Mouse (Mus musculus): Measurements from ENCODE around the gene Tbl1xr1. TPM values are rescaled to one million over a fixed set of nuclear protein-coding genes. Genes with fewer than 3 reads are reported as not detected.
A peak's percentile ranks its signal among the peaks of the same experiment; 100 is the strongest.

The Tbl1xr1 gene
- 10 to 100 TPM; 49.8 to 65.4 TPM for total RNA-seq (2021)
- long read RNA-seq, experiment 1, full-length matches to known transcripts: 8 of 15 reads
- long read RNA-seq, experiment 1, partial matches to known transcripts: 0 of 15 reads
- long read RNA-seq, experiment 1, other reads (novel, unspliced or antisense): 7 of 15 reads
- long read RNA-seq, experiment 2, full-length matches to known transcripts: 7 of 11 reads
- long read RNA-seq, experiment 2, partial matches to known transcripts: 0 of 11 reads
- long read RNA-seq, experiment 2, other reads (novel, unspliced or antisense): 4 of 11 reads

DNA sequence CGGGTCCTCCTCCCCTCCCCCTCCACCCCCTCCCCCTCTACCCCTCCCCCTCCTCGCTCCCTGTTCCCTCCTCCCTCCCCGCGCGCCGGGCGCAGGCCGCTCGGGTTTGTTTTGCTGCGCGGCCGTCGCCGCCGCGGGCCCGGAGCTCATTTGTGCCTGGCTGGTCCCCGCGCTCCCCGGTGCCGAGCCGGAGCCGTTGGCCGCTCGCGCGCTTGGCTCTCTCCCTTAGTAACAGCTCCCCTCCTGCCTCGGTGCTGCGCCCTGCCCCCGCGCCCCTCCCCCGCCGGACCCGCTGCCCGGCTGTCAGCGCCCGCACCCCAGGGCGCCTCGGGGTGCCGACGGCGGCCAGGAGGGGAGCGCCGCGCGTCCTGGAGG, at the start of gene Tbl1xr1:
Tbl1xr1 (plus strand) TSS at position 92 of the 375 bp plus-strand sequence.
- intact Hi-C loops (cut with DNase I; ENCODE audit: low total_unique reads): loop anchor here (1.0 kb wide), 1 partner anchor 140 kb away; no protein-coding TSS in a partner anchor
- peak; percentile 97 for DNase-seq

DNA sequence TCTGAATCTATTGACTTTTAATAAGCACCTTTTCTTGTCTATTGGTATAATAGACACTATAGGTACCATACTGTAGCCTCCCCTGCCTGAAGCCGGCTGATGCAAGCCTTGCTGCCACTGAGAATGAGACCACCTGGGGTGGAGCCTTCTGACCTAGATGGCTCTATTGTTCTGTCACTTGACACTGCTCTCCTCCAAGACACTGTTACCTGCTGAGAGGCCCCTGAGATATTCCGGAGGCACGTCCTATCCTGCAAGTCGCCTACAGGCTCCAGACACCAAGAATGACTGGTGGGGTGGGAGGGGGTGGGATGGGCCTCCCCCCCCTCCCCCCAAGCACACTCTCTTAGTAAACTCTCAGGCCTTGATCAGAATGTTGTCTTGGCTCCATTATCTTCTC, 38.4 kb upstream of the Tbl1xr1 start:
- intact Hi-C loops (cut with DNase I; ENCODE audit: low total_unique reads): no loop called here
- no peak for DNase-seq

DNA sequence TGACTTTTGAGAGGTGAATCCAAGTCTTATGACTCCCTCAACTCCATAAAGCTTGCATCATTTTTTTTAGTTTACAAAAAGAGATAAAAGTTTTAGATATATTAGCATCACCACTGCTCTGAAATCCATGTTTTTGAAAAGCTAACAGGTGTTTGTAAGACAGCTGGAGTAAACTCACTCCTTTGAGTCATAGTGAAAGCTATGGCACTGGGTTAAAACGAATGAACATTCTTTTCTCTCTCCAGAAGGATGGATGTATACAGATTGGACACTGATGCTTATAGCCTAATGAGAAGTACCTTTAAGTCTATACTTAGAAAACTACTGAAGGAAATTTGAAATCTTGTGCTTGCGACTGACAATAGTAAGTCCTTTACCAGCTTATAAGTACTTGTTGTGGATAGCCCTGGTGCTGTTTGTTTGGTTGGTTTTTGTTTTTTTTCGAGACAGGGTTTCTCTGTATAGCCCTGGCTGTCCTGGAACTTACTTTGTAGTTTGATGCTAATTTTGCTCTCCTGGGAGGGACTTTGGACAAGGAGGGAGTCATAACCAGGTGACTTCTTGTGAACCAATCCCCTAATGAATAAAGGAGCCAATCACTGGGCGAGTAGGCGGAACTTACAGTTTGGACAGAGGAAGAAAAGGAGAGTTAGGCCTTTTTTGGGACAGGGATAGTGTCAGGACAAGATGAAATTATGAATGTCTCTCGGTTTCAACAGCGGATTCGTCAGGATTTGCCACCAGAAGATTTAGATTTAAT, 37.2 kb upstream of the Tbl1xr1 start:
- no peak for DNase-seq
- intact Hi-C loops (cut with DNase I; ENCODE audit: low total_unique reads): no loop called here

DNA sequence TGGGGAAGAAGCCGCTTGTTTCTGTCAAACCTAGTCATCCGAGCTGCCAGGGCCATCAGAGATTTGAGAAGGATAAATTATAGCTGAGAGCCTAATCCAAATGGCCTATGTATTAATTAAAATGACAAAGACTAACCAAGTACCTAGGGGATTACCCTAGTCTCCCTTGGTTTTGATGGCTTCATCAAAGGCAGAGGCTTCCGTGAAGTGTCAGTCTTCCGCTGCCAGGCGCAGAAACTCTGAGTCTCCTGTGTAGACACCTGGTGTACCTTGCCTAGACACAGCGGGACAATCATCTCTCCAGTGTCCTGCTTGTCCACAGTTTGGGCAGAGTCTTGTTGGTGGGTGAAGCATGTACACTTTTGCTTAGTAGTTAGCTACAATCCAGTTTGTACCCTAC, 35.8 kb upstream of the Tbl1xr1 start:
- DNase-seq: no peak
- intact Hi-C loops (cut with DNase I; ENCODE audit: low total_unique reads): no loop called here

DNA sequence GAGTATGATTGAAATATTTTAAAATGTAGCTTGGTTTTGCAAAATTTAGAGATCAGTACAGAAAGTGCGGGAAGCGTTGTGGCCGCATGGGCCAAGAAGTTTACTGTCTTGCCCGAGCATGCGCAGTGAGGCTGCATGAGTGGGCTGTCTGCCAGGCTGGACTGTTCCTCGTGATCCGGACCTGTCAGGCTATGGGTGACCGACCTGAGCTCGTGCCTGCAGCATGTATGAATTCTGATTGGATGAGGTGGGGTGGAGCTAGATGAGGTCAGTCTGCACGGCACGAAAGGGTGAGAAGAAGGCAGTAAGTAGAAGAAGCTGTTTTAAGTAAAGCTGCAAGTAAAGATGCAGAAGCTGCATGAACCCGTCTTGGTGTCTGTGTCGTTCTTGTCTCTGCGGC, 29.2 kb upstream of the Tbl1xr1 start:
- DNase-seq: peak; percentile 9
- intact Hi-C loops (cut with DNase I; ENCODE audit: low total_unique reads): no loop called here

DNA sequence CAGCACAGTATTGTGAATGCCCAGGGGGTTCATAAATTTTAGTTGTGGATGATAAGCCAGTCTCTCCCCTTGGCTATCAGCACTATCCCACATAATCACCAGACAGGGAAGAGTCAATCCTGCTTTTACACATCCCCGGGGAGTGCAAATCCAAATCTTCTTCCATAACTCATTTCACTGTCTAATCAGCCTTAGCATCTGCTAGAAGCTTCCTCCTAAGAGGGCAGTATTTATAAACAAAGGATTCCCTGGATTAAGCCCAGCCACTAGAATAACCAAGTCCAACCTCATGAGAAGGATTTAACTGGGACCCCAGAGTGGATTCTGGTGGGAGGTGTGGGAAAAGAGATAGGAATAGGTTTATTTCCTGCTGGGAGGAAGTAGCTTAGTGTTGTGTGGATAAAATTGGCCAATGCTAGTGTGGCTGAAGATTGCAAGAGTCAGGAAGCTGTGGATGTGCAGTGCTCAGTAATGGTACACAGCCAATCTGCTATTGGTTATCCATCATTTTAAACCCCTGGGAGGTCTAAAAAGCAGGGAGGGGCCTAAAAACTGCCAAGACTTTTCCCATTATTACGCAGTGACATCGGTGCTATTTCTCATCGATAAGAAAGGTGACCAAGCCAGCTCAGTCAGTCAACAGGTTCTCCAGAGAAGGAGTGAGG, 19.7 kb upstream of the Tbl1xr1 start:
- no peak for DNase-seq
- intact Hi-C loops (cut with DNase I; ENCODE audit: low total_unique reads): no loop called here

DNA sequence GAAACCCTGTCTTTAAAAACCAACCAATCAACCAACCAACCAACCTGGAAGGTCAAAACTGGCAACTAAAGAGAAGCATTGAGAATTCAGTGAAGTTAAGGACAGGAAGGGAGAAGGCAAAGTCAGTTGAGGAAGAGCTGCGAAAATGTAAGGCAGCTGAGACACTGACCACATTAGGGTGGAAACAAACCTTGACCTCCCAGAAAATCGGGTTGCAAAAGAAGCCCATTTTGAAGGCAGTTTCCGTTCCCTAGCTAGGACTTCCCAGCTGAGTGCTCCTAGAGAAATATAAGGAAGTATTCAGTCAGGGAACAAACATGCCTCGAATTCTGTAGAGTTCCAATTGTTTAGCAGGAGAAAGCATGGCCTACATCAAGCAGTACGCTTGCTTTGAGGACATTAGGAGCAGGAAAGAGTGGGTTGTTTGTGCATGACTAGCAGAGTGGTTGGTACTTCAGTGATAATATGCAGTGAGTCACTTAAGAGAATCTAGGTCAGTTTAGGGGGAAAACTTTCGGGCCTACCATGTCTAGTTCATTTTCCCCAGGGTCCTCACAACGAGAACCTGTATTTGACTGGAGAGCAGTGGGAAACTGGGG, 18.1 kb upstream of the Tbl1xr1 start:
- intact Hi-C loops (cut with DNase I; ENCODE audit: low total_unique reads): no loop called here
- DNase-seq: no peak

DNA sequence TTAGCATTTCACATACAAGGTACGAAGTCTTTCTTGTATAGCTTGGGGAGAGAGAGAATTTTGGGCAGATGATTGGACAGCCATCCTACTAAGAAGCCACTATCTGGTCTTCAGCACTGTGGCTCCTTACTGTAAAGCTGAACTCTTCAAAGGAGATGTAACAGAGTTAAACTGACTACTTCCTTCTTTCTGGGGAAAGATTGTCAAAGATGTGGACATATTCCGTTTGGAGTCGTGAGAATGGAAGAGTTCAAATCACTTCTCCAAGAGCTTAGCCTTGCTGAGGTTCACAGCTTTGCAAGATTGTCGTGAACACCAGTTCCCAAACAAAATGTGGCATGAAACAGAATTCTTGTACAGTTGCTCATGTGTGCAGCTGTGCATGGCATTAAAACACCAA, 15.3 kb upstream of the Tbl1xr1 start:
- intact Hi-C loops (cut with DNase I; ENCODE audit: low total_unique reads): no loop called here
- DNase-seq: no peak

DNA sequence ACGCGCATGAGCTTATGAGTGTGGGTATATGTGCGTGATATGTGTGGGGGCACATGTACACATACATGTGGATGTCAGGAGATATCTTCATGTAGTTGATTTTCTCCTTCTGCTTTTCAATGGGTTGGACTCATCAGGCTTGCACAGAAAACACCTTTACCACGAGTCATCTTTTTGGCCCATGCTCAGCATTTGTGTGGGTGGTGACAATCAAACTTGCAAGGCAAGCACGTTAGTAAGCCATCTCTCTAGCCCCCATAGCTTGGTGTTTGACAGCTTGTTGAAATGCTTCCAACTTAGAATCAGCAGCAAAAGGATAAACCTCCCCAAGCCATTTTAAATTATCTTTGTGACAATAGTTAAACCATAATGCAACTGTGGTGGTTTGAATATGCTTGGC, 7.8 kb upstream of the Tbl1xr1 start:
- DNase-seq: no peak
- intact Hi-C loops (cut with DNase I; ENCODE audit: low total_unique reads): no loop called here

DNA sequence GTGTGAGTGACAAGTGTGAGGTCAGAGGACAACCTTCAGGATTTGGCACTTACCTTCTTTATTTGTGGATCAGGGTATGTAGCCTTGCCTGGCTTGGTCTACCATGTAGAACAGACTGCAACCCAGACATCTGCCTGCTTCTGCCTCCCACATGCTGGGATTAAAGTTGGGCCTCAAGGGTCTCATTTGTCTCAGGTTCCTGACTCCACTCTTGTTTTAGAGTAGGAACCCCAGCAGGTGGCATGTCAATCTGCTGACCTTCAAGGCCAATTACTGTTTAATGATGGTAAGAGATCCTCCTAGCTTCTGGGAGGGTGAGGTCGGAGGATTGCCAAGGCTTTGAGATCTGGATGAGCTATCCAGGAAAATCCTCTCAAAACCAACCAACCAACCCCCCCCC, 2.5 kb upstream of the Tbl1xr1 start:
- intact Hi-C loops (cut with DNase I; ENCODE audit: low total_unique reads): no loop called here
- no peak for DNase-seq

DNA sequence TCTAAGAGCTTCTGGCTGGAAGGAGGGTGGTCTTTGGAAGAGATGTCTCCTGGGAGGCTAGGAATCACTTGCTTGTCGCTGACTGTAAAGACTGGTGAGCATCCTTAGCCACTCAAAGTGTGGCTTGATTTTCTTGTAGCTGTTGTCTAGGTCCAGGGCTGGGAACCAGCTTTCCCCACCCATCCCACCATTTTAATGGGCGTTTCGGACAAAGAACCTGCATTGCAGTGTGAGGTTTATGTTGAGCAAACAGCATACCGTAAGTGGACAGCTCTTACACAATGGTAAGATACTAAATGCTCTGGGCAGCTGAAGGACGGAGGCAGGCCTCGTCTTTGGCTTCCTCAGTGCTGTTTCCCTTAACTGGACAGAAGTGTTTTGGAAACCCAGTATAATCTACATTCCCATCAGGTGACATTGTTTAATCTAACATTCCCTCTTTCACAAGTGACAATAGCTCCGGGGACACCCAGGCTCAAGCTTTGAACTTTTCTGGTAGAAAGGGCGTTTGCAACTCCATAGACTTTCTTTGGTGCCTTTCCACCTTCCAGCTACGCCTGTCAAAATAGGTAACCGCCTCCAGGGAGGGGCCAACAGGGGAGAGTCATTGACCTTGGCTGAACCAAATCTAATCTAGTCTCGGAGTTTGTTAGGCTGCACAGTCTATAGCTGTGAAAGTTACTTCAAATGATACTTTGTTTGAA, 1.7 kb upstream of the Tbl1xr1 start:
- intact Hi-C loops (cut with DNase I; ENCODE audit: low total_unique reads): no loop called here
- DNase-seq: peak; percentile 20

DNA sequence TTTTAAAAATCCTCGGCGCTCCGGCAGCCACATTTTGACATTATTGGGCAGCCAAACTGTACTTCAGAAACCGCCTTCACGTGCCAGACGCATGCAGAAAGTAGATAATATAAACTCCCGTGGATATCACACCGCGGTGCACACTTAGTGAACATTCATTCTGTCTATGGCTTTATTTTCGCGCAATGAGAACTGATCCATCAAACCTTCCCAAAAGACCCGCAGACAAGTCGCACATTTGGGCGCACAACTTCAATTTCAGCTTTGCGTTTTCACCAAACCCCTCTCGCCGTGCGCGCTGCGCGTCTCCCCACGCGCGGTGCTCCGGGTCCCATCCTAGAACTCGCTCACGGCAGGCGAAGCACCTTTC, 950 bp upstream of the Tbl1xr1 start:
- intact Hi-C loops (cut with DNase I; ENCODE audit: low total_unique reads): no loop called here
- no peak for DNase-seq

DNA sequence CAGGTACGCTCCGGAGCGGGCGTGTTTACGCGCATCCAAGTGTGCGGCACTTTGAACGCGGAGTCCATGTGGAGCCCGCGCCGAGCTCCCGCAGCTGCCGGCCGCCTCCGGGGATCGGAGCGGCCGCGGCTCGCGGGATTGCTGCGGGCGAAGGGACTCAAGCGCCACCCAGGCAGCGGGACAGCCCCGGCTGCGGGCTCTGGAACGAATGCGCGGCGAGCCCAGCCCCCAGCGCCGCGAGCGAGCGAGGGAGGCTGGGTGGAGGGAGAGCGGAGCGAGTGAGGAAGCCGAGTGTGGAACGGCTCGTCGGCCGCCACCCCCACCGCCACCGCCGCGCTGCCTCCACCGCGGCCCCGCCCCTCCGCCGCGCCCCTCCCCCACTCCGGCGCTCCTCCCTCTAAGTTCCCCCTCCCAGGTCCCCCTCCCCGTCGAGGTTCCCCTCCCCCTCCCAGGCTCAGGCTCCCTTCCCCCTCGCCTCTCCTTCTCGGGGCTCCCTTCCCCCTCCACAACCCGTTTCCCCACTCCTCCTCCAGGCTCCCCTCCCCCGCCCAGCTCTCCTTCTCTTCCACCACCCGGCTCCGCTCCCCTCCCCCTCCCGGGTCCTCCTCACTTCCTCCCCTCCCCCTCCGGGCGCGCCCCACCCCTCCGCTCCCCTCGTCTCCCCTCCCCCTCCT, 428 bp upstream of the Tbl1xr1 start:
- DNase-seq: peak; percentile 89
- intact Hi-C loops (cut with DNase I; ENCODE audit: low total_unique reads): loop anchor here (1.0 kb wide), 1 partner anchor 140 kb away; no protein-coding TSS in a partner anchor

DNA sequence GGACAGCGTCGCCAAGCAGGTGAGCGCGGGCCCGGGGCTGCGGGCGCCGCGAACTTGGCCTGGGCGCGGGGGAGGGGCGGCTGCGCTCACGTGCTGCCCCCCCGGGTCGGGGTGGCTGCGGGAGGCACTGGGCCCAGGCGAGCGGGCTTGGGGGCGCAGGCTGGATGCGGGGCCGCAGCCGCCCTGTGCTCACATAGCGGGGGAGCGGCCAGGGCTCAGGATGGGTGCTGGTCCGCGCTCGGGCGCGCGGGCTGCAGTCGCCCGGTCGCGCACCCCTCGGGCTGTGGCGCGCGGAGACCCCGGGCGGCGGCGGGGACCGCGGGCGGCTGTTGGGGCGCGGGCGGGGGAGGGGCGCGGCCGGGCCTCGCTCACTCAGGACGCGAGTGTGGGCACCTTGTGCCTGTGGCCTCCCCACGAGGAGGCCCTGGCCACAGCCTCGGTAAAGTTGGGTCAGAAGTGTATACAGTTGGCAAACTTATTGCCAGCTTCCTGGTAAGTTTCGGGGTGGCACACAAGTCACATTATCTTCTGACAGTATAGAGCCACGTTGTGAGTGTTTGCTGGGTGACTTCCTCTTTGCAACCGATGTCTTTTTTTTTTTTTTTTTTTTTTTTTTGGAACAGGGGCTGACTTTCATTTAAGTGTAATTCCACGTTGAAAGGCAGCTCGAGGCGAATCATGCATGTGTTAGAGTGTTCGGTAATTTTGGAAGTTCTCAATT, 644 bp downstream of the Tbl1xr1 start:
- DNase-seq: no peak
- intact Hi-C loops (cut with DNase I; ENCODE audit: low total_unique reads): loop anchor here (1.0 kb wide), 1 partner anchor 141 kb away; no protein-coding TSS in a partner anchor

DNA sequence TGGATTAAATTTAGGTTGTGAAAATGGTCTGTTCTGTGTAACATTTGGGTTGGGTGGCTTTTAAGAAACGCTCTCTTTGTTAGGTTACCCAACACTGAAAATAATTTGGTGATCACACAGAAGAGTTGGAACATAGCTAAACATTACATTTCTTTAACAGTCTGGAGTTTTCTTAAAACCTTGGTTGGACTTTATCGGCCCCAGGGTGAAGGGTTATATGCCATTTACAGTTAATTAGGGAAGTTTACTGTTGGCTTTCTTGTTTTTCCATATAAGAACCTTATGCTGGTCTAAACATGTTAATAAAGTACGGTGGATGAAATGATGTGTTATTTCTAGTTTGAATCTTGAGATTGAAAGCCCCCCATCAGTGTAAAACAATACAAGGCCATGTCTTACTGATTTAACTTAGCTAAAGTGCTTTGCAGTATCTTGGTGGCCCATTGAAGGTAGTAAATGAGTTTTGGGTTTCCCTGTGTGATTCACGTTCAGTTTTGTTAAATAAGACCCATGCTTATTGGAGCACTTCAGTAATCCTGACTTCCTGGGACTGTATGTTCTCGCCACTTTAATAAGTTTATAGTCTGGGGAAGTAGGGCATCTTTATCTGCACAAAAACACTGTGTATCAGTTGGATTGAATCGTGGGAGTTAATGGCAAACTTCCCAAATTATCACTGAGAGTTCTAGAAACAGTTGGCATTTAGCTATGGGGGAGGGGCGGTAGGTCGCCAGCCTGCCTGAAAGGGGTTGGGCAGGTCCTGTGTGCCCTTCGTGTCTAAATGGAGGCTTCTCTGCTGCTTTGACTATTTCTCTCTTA, 1.4 kb downstream of the Tbl1xr1 start:
- intact Hi-C loops (cut with DNase I; ENCODE audit: low total_unique reads): no loop called here
- peak; percentile 31 for DNase-seq

DNA sequence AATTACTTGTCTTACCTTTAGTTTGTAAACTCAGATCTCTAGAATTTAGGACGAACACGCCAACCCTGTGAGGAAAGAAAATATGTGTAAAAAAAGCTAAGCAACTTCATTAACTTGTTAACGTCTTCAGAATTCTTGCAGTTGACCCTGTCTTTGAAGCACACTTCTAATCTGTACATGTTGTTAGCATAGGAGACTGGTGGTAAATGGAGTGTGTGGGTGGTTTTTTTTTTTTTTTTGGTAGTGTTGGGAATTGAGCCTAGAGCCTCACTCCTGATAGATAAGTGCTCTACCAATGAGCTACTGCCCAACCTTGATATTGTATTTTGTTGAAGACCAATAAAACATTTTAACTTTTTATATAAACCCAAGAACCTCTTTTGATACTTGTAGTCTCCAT, 2.1 kb downstream of the Tbl1xr1 start:
- intact Hi-C loops (cut with DNase I; ENCODE audit: low total_unique reads): no loop called here
- no peak for DNase-seq

DNA sequence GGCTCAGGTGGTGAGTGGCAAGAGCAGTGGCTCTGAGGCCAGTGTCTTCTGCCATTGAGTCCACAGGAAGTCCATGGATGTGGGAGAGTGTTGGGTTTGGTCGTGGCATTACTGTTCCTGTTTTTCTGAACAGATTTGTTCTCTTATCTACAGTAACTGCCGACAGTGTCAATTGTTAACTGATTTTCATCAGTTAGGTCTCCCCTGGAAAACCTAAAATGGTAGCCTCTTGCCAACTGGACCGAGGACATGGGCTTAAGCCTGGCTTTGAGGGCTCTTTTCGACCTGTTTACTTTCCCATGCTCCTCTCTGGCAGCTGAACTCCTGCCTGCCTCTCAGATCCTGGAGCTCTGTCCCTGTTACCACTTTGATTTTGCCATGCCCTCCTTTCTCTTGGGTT, 5.4 kb downstream of the Tbl1xr1 start:
- no peak for DNase-seq
- intact Hi-C loops (cut with DNase I; ENCODE audit: low total_unique reads): loop anchor here (10.0 kb wide), 1 partner anchor 63 kb away; no protein-coding TSS in a partner anchor

DNA sequence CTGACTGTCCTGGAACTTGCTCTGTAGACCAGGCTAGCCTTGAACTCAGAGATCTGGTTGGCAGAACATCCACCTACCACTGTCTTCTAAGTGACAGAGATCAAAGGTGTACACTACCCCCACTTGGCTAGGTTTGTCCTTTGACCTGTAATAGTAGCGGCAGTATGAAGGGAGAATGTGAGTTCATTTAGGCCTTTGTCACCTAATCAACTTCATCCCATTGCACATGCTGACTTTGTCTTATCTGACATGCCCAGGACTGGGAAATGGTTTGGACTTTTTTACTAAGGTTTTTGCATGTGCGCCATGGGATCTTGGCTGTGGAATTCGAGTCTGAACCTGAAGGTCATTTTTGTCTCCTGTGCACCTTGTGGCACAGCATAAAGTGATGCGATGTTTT, 6.4 kb downstream of the Tbl1xr1 start:
- DNase-seq: no peak
- intact Hi-C loops (cut with DNase I; ENCODE audit: low total_unique reads): loop anchor here (10.0 kb wide), 1 partner anchor 62 kb away; no protein-coding TSS in a partner anchor
